In the genomic region with DNA sequence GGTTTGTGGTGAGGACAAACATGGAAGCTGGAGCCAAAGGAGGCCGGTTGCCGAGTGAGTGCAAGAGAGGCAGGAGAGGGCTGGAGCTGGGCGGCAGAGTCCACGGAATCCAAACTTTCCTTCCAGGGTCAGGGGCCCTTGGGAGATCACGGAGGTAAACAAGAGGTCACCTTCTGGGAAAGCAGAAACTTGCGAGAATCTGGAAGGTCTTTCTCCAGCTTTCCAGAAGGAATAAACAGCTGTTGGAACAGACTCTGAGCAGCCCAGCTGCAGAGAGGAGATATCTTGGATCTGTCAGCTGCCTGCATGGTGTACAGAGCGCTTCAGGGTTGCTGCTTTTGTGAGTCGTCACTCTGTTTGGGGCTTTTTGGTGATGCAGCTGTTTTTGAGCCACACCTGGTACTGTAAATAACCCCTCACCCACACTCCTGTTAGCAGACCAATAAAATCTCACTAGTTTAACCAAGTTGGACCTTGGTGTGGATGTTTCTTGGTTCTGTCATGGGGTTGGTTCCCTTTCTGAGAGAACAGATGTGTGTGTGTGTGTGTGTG, we compare ENCODE assay signal across 9 mouse cellular contexts. TPM values are rescaled to one million over a fixed set of nuclear protein-coding genes. Genes with fewer than 3 reads are reported as not detected.
DNase-seq lines count a peak whose midpoint lies in the region; ATAC-seq lines count a peak whose summit lies in the region.
"Had no signal": no experiment of that assay in that cellular context is flagged by ENCODE, and none has a peak within 500 bp of the region (broad histone marks: within the 10 kb centered on the region; RNA-seq: fewer than 3 reads in every experiment).

No protein-coding gene starts in this region.

- H3K27ac ChIP-seq in heart, embryonic 11.5 days (ENCODE audit: low read depth, low read length), result no peak overlapping the region
- H3K27ac ChIP-seq in stomach, embryonic 14.5 days (ENCODE audit: low read length), result peak overlapping the region; percentile 84

- ATAC-seq in heart, embryonic 11.5 days (replicated peaks; ENCODE audit: insufficient number of reproducible peaks, low FRiP score, low TSS enrichment), result peak; percentile 67
- peak; percentile 49 for ATAC-seq in stomach, embryonic 14.5 days (ENCODE audit: insufficient number of reproducible peaks, insufficient read depth, low FRiP score, low read depth)

- 0 out of 2 replicates have a peak overlapping the region, but pooled peaks have one; percentile 39 for H3K9ac ChIP-seq in heart, embryonic 11.5 days (ENCODE audit: low read depth, low read length)
- no peak overlapping the region for H3K9ac ChIP-seq in stomach, embryonic 14.5 days (replicated peaks; ENCODE audit: low read depth, low read length)

- H3K27me3 ChIP-seq in heart, embryonic 11.5 days (ENCODE audit: control insufficient read depth, insufficient read depth, low read length), result no peaks in the 10 kb centered on the region
- no peaks in the 10 kb centered on the region for H3K27me3 ChIP-seq in stomach, embryonic 14.5 days (ENCODE audit: control insufficient read depth, insufficient read depth, low read length)

- peak; percentile 17 for DNase-seq in embryo, embryonic 9.5 days (ENCODE audit: extremely low spot score)
- no peak for DNase-seq in embryo, embryonic 10 days (ENCODE audit: low spot score)
- peak; percentile 11 to 15 for DNase-seq in kidney, adult 8-10 months
- peak; percentile 19 for DNase-seq in lung, postnatal 14 days
- no peak for DNase-seq in cerebellum, postnatal 10 days
- DNase-seq in spleen, postnatal 10 days (ENCODE audit: low spot score in 2 of 2), result no peak

- H3K9me3 ChIP-seq in heart, embryonic 11.5 days (replicated peaks; ENCODE audit: control insufficient read depth, low read length), result no peaks in the 10 kb centered on the region
- no peaks in the 10 kb centered on the region for H3K9me3 ChIP-seq in stomach, embryonic 14.5 days (ENCODE audit: control insufficient read depth, low read depth, low read length)

- H3K4me1 ChIP-seq in heart, embryonic 11.5 days (ENCODE audit: control insufficient read depth, insufficient read depth, low read length), result peaks cover 9% of the 10 kb centered on the region; the same call in 1 of the 2 replicates
- H3K4me1 ChIP-seq in stomach, embryonic 14.5 days (ENCODE audit: control insufficient read depth, insufficient read depth, low read length), result 0 out of 2 replicates have a peak, but pooled peaks cover 9% of the 10 kb centered on the region

- H3K36me3 ChIP-seq in heart, embryonic 11.5 days (ENCODE audit: control insufficient read depth, insufficient read depth, low read length), result no peaks in the 10 kb centered on the region
- H3K36me3 ChIP-seq in stomach, embryonic 14.5 days (ENCODE audit: control insufficient read depth, insufficient read depth, low read length), result no peaks in the 10 kb centered on the region

- 14% methylated on average over 8 of the region's 8 CpGs for WGBS in heart, embryonic 11.5 days (ENCODE audit: insufficient replicate concordance)
- WGBS in stomach, embryonic 14.5 days, result 9% methylated on average over 8 of the region's 8 CpGs

- H3K4me3 ChIP-seq in heart, embryonic 11.5 days (ENCODE audit: low read depth, low read length), result 0 out of 2 replicates have a peak overlapping the region, but pooled peaks have one; percentile 12
- H3K4me3 ChIP-seq in stomach, embryonic 14.5 days (ENCODE audit: low read depth, low read length), result no peak overlapping the region

- H3K4me2 ChIP-seq in heart, embryonic 11.5 days, result peak overlapping the region; percentile 66
- peak overlapping the region; percentile 16 for H3K4me2 ChIP-seq in stomach, embryonic 14.5 days (replicated peaks; ENCODE audit: low read depth, low read length)

RNA-seq across cellular contexts. Expression of a gene that starts 40.7 kb away (rescaled TPM):
- 96.3 and 107 TPM in 2 replicates for polyA plus RNA-seq in heart, embryonic 11.5 days (2014; fragmentation: Nextera tagmentation; extraction: Ambion mirVana)
- 129 and 131 TPM in 2 replicates for polyA plus RNA-seq in stomach, embryonic 14.5 days (2014; fragmentation: Nextera tagmentation; extraction: Ambion mirVana)

RNA-seq across cellular contexts. Expression of a gene that starts 45.0 kb away (rescaled TPM):
- polyA plus RNA-seq in heart, embryonic 11.5 days (2014; fragmentation: Nextera tagmentation; extraction: Ambion mirVana), result 4.2 and 4.4 TPM in 2 replicates
- 3.3 and 4.8 TPM in 2 replicates for polyA plus RNA-seq in stomach, embryonic 14.5 days (2014; fragmentation: Nextera tagmentation; extraction: Ambion mirVana)
- polyA plus RNA-seq: C2C12 had no signal

RNA-seq across cellular contexts. Expression of a gene that starts 57.2 kb away (rescaled TPM):
- polyA plus RNA-seq in heart, embryonic 11.5 days (2014; fragmentation: Nextera tagmentation; extraction: Ambion mirVana), result 38.8 and 50.8 TPM in 2 replicates
- 27.7 and 31.0 TPM in 2 replicates for polyA plus RNA-seq in stomach, embryonic 14.5 days (2014; fragmentation: Nextera tagmentation; extraction: Ambion mirVana)

Comparison
In these comparisons a context has a peak if more than half of its experiments do, and no peak if none do; other contexts are left out.
1. DNase-seq: peak in embryo, embryonic 9.5 days (single experiment), kidney, adult 8-10 months (2 of 2) and lung, postnatal 14 days (single experiment); none in embryo, embryonic 10 days (single experiment), cerebellum, postnatal 10 days (0 of 2) and spleen, postnatal 10 days (0 of 2).